Mouse (Mus musculus) right cerebral cortex, postnatal 14 days (tissue): ENCODE data around the gene Csrnp1.
"Not testable (repeated sequence)": the region's sequence is repeated elsewhere in the genome, so short reads cannot be mapped to it uniquely, and the experiment has no call there.

ENCODE experiments used
- DNase-seq: peaks from one replicate; pipeline ENCODE4 v3.0.0; 2022

Gene Csrnp1

DNA sequence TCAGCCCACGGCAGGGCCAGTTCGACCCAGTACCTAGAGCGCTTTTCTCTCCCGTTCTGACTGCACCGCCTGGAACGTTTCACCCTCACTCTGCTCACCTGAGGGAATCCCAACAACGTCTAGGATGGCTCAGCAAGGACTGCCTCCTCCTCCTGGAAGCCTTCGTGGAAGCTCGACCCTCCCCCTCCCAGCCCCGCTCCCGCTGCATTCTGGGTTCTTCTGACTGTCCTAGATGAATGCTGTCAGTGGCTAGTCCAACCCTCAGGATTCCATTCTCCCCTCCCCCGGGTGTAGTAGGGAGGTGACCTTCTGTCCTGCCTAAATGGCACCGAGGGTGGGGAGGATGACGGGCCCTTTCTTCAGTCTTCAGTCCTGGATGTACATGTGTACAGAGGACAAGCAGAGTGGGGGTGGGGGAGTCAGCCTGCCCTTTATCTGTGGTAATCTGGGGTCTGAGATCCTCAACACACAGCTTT is at the start of gene Csrnp1:
Csrnp1 (minus strand) TSS at position 123 of the 476 bp plus-strand sequence.
- no peak for DNase-seq

- DNase-seq, result no peak
These were observed 48.3 kb upstream of the Csrnp1 start for GRCm38 (mm10) chr9:120032710-120033109.

- DNase-seq, result no peak
These were observed 46.0 kb upstream of the Csrnp1 start for GRCm38 (mm10) chr9:120030421-120030820.

GRCm38 (mm10) chr9:120029880-120030279 is 45.4 kb upstream of the Csrnp1 start:
- DNase-seq, result no peak

- no peak for DNase-seq
These were observed 43.1 kb upstream of the Csrnp1 start for GRCm38 (mm10) chr9:120027401-120028151.

- no peak for DNase-seq
These were observed 40.2 kb upstream of the Csrnp1 start for GRCm38 (mm10) chr9:120024625-120025024.

- DNase-seq, result no peak
These were observed 39.7 kb upstream of the Csrnp1 start for GRCm38 (mm10) chr9:120024171-120024570.

- DNase-seq, result no peak
These were observed 38.8 kb upstream of the Csrnp1 start, which contains the start of gene Xirp1 for GRCm38 (mm10) chr9:120023086-120023811. Gene Xirp1 (minus strand): TSS chr9:120023598.

- no peak for DNase-seq
These were observed 36.7 kb upstream of the Csrnp1 start for GRCm38 (mm10) chr9:120021164-120021563.

DNA sequence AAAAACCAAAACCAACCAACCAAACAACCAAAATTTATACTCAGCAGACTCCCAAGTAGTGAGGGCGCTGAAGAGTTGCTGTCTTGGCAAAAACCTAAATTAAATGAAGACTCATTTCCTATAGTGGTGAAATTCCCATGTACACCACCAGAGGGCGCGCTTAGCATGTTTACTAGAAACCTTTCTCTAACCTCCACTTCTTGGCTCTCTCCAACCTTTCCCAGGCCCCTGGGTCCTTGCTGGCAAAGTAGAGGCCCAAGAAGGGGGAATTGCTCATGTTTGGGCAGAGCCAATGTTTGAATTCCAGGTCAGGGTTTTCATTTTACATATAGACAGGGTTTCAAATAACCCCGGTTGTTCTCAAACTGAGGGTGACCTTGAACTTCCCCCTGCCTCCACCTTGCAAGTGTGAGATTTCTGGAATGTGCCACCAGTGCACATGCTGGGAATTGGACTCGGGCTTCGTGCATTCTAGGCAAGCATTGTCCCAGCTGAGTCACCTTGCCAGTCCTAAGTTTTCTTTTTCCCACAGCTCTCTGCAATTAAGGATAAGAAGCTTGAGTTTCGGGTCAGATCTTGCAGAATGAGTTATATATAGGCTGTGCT is 35.9 kb upstream of the Csrnp1 start:
- peak; percentile 85 for DNase-seq

GRCm38 (mm10) chr9:120016956-120017355 is 32.5 kb upstream of the Csrnp1 start:
- no peak for DNase-seq

- DNase-seq, result no peak
These were observed 30.4 kb upstream of the Csrnp1 start for GRCm38 (mm10) chr9:120014828-120015227.

DNA sequence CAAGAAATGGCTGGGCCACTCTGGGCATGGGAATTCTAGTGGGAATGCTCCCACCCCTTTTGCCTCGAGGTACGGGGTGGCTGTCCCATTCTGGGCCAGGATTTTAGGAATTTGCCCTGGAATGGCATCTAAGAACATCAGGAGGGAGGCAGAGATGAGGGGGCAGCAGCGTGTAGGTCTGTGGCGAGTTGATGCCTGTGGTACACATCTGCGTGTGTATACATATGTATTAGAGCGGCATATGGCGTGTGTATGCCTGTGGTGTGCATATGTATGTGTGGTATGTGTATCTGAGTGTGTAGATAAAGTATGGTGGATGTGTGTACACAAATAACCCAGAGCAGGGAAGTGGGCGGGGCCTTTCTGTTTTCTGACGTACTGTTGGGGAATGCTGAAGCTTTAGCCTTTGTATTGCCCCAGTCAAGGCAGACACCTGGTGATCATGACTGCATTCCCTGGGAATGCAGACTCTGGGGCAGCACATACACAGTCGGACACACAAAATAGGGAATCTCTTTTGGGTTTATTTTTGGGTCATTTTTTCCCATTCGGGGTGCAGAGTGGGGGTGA is 28.9 kb upstream of the Csrnp1 start:
- no peak for DNase-seq

DNA sequence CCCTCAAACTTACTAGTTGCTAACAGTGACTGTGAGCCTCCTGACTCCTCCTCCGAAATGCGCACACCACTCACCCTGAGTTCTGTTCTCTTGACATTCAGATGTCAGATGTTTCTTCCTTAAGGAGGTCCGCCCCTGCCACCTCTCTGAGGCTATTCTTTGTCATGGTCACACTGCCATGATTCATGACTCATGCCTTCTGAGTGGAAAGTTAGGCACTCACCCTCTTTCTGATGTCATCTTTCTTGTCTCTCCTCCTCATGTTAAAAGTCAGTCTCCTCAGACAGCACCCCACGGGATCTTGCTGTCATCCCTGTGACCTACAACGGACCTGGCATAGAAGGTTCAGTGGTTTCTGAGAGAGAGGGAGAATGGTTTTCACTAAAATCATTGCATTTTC is 28.3 kb upstream of the Csrnp1 start:
- DNase-seq, result no peak

- DNase-seq, result not testable (repeated sequence)
These were observed 27.7 kb upstream of the Csrnp1 start for GRCm38 (mm10) chr9:120012161-120012560.

DNA sequence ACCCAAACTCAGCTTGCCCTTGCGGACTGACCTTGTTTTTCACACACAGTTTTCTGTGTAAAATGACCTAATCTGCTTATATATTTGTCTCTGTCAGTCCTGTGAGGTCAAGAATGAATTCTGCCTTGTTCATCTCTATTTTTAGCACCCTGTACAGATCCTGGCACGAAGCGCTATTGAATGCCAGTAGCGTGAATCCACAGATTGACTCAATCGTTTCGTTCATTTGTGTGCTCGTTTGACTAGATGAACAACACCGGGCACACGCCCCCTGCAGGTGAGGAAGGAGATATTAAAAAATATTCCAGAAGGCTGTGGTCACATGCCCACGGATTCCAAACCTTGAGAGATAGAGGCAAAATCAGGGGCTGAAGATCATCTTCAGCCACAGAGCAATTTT is 27.1 kb upstream of the Csrnp1 start:
- peak; percentile 69 for DNase-seq

DNA sequence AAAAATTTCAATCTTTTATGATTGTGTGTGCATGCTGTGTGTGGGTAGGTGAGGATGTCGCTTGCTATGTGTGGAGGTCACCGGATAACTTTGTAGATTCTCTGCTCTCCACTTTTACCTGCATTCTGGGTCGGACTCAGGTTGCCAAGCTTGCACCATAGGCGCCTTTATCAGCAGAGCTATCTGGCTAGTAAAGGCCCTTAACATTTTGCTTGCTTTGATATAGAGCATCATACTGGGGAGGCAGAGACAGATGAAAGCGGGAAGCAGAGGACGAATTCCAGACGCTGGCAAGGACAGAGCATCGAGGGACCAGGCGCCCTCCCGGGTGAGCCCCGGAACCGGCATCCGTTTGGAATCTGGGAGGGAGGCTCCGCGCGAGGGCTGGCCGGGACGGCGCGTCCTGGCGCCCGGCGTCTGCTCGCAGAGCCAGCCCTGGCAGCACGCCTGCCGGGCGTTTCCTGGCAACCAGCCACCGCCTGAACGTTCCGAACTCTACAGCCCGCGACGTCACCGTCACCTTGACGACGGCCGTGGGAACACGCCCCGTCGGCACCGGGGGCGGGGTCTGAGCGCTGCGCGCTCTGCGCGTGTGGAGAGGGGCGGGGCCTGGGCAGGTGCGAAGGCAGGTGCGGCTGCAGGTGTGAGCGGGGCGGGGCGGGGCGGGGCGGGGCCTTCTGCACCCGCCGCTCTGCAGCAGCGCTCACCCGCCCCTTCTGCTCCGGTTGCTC is 26.5 kb upstream of the Csrnp1 start:
- peak; percentile 98 for DNase-seq

DNA sequence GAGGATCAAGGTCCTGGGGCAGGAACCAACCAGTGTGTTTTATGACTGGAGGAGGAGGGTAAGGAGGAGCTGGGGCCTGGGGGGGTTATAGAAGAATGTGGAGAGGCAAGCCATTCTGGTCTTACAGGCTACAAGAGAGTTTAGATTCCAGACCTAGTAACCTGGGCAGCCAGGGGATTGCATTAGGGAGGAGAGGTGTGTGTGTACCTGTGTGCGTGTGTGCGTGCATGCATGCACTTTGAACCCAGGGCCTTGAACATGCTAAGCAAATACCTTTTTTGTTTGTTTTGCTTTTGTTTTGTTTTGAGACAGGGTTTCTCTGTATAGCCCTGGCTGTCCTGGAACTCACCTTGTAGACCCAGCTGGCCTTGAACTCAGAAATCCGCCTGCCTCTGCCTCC is 25.4 kb upstream of the Csrnp1 start:
- DNase-seq, result no peak

GRCm38 (mm10) chr9:120009226-120009841 is 24.9 kb upstream of the Csrnp1 start:
- no peak for DNase-seq

- DNase-seq, result no peak
These were observed 23.4 kb upstream of the Csrnp1 start for GRCm38 (mm10) chr9:120007833-120008232.

GRCm38 (mm10) chr9:120005936-120006335 is 21.5 kb upstream of the Csrnp1 start:
- no peak for DNase-seq

- no peak for DNase-seq
These were observed 18.4 kb upstream of the Csrnp1 start for GRCm38 (mm10) chr9:120002893-120003292.
